Mouse (Mus musculus) ES-E14 (cell line): ENCODE data around the gene Cdc37.

Experiments used
- CHD2 ChIP-seq: IDR thresholded peaks from 2 replicates; pipeline ENCODE4 v1.6.1; 2014; ENCODE audit warnings: mild to moderate bottlenecking, low read depth, low read length, inconsistent platforms
- HCFC1 ChIP-seq: IDR thresholded peaks from 2 replicates; pipeline ENCODE4 v1.6.1; 2012; ENCODE audit warnings: low read length, inconsistent platforms, borderline replicate concordance; ENCODE audit not compliant: insufficient read depth
- MAFK ChIP-seq: IDR thresholded peaks from 2 replicates; pipeline ENCODE4 v1.6.1; 2014; ENCODE audit warnings: mild to moderate bottlenecking, low read depth, low read length, inconsistent platforms; ENCODE audit not compliant: insufficient read depth
- ZC3H11A ChIP-seq: IDR thresholded peaks from 2 replicates; pipeline ENCODE4 v1.6.1; 2012; ENCODE audit warnings: low read depth, mild to moderate bottlenecking, inconsistent platforms, low read length, borderline replicate concordance
- ZNF384 ChIP-seq: IDR thresholded peaks from 2 replicates; pipeline ENCODE4 v1.6.1; 2012; ENCODE audit warnings: low read depth, low read length, inconsistent platforms

- TF ChIP-seq MAFK (no peak), HCFC1 (no peak), ZC3H11A (no peak), CHD2 (no peak), ZNF384 (no peak)
Observed at GRCm38 (mm10) chr9:21090537-21090936, 59.2 kb downstream of the Cdc37 start.
